Mouse (Mus musculus): ENCODE measurements at regions not wholly inside any gene's neighbourhood (a gene's known extent, or its start where the extent isn't known, plus 50 kb on each side); places are given as distances from the start of the nearest gene placed in this dataset.
A peak's percentile ranks its signal among the peaks of the same experiment; 100 is the strongest.

DNA sequence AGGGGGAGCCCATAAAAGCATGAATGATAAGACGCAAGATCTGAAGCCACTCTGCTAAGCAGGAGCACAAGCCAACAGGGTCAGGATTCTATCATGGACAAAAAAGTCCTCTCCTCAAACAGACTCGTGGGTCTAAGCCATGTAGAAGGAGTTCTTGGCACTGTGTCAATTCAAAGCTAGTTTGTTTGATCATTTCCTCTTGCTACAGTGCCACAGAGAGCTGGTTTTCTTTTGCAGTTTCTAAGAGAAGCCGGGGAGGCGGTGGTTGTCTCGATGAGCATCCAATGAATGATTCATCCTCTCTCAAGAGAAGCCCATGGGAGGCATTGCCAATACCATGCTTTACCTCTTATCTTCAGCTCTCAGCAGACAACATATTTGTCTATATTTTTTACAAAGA lies 284.6 kb upstream of the Noct start:
- peak; percentile 41 to 55 for DNase-seq (ENCODE audit: low spot score in 2 of 2)

DNA sequence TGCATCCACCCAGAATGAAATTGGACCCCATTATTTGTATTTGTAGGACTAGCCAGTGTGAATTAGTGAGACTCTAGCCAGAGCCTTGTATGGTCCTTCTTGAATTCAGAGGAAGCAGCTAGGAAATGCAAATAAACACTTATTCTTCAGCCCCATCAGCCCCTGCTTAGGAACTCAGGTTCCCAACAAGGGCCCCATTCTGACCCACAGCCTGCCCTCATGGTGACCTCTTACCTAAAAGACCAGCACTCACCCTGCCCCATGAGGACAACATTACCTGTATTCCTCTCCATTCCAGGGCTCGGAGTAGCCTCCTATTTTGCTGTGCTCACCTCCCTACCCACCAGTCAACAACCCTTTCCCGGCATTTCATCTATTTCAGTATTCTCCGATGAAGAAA lies 283.6 kb upstream of the Noct start:
- DNase-seq (ENCODE audit: low spot score in 2 of 2): no peak

DNA sequence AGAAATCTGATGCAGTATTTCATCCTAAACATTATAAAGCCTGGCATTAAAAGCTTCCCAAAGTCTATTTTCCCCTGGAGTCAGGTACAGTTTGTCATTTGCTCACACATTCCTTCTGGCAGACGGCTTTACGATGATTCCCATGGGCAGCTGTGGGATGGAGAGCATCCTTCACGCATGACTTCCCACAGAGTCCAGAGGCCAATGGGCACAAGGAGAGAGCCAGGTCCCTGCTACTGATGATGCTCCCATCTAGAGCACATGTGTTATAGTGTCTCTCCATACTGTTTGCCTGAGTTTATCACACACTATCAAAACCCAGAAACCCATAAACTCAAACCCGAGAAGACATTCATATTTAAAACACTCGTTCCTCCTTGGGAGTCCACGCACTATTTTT lies 270.8 kb upstream of the Noct start:
- DNase-seq (ENCODE audit: low spot score in 2 of 2): no peak

DNA sequence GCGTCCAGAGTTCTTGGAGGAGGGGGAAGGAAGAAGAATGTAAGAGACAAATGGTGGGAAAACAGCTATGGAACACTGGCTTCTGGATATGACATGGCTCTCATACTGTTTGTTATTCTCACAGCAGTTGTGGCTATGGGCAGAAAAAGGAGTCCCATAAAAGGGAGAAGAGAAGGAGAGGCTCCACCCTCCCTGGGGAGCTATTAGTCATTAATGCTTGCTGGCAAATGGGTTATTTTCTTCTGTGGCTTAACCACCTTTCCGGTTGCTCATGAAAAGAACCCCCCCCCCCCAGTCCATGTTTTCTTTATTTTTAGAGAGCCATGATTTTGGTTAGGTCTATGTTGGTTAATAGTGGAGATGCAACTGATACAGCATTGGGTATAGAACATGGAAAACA lies 253.9 kb upstream of the Noct start:
- DNase-seq (ENCODE audit: low spot score in 2 of 2): no peak

DNA sequence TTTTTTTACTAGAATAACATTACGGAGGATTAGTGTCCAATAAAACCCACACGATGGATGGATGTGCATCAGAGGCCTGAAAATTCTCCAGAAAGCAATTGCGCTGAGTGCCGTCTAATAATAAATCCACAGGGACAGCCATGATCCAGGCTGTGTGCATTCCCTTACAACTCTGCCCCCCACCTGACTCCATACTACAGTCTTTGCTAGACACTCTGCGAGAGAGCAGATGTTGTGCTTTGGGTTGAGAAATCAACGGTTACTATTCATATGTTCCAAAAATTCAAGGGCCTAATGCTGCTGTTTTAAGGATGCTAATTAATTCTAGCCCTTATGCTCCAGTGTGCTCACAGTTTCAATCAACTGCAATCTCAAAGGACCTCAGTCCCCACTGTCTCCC lies 251.2 kb upstream of the Noct start:
- no peak for DNase-seq (ENCODE audit: low spot score in 2 of 2)

DNA sequence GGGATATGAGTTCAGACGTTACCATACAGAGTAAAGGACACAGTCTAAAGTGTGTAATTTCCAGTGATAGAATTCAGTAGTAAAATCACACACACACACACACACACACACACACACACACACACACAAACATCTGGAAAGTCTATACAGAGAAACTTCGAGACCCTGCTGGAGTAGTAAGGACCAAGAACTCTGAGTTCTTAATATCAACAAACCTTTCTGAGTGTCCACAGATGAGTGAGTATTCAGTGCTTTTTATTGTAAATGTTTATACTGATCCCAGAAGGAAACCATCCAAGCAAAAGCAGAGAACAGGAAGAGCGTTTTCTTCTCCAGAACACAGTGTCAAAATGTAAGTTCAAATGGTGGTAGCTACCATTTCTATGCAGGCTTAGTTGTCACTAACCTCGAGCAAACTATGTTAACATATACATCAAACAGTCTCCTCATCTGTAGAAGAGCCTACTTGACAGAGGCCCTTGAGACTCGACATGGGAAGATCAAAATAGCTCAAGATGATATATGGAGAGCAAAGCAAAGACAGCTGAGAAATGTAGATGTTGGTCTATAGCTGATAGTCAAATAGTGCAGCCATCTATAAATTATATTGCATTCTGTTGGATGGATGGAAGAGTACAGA lies 248.0 kb upstream of the Noct start:
- no peak for DNase-seq (ENCODE audit: low spot score in 2 of 2)

DNA sequence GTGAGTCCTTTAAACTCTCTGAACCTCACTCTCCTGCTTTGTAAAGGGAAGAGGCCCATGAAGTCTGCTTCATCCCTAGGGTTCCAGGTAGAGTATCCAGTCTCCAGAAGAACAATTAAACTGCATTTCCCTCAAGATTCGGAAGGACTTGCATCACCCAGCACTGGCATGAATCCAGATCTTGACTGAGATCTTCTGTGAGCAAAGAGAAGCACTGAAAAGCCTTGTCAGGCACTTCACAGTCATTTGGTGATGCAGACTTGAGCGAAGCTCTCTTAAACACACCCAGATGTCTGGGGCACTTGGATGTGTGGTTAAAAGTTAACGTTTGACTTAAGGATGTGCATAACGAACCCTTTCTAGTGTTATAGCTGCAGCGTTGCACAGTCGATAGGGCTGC lies 247.4 kb upstream of the Noct start:
- DNase-seq (ENCODE audit: low spot score in 2 of 2): no peak

DNA sequence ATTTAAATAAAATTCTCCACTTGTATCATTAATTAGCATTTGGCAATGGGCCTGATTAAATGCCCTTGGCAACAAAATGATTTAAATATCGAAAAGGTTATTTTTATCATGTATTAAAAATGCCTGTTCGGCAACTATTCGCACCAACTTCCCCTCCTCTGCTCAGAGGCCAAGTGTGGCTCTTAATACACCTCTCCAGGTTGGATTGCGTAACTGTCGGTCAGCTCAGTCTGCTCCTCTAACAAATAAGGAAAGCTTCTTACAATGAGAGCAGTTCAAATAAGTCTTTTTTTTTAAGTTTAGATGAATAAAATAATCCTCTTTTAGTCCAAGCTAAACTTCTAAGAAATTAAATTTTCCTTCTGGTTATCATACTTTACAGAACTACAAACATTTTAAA lies 245.6 kb upstream of the Noct start:
- DNase-seq (ENCODE audit: low spot score in 2 of 2): no peak

DNA sequence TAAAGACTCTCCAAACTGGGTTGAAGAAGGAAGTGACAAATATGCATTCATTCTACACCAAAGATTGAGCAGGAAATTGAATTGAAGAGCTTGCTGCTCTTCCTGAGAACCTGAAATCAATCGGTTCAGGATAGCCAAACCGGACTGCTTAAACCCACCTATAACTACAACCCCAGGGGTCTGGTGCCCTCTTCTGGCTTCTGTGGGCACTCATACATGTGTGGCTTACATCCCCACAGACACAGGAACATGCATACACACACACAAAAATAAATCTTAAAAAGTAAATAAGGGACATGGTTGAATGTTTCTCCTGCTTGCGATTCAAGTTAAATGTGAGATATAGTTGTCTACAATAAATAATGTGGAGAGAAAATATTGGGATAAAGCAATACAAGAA lies 244.7 kb upstream of the Noct start:
- DNase-seq (ENCODE audit: low spot score in 2 of 2): no peak

DNA sequence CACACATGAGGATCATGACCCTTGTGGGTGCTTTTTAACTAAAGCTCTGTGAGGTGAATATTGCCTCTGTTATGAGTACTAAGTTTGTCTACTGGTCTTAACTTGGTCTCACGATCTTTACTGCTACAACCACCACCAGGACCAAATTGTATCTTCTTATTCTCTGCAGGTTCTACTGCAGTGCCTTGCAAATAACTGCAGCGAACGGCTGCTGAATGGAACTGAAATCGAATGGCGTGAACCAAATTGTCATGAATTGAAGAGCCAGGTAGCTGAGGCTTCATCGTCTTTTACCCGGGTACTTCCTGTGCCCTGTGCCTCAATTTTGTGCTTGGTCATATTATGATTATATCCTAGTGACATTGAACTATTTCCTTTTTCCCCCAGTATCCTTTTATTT lies 242.5 kb upstream of the Noct start:
- DNase-seq (ENCODE audit: low spot score in 2 of 2): no peak

DNA sequence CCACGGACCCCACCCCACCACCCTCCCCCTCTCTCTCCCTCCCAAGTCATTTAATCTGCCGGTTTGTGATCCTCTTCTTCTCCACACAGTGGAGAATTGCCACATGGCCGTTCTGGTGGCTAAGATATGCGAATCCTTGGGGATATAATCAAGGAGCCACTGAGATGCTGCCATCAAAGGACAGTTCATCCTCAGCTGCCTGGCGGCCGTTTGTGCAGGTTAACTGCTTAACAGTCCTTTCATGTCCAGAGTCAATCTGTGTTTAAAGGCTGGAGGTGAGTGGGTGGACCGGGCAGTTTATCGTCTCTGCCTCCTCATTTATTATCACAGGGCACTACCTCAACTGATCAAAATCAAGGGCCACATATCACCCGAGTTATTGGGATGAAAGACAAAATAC lies 241.6 kb upstream of the Noct start:
- no peak for DNase-seq (ENCODE audit: low spot score in 2 of 2)

DNA sequence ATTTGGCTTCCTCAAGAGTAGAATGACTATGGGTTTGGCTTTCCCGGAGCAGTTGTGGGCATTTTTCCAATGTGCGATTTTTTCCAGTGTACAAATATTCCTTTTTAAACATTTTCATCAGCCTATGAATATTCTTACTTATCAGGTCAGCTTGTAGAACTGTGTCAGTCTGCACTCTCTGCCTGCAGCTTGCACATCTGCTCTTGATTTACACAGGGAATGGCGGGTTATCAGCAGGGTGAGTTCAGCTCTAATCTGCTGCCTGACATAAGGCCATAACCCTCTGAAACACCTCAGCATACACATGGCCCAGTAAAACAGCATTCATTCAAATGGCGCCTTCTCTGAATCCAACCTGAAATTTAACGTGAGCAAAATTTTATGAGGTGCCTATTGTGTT lies 241.1 kb upstream of the Noct start:
- DNase-seq (ENCODE audit: low spot score in 2 of 2): no peak

DNA sequence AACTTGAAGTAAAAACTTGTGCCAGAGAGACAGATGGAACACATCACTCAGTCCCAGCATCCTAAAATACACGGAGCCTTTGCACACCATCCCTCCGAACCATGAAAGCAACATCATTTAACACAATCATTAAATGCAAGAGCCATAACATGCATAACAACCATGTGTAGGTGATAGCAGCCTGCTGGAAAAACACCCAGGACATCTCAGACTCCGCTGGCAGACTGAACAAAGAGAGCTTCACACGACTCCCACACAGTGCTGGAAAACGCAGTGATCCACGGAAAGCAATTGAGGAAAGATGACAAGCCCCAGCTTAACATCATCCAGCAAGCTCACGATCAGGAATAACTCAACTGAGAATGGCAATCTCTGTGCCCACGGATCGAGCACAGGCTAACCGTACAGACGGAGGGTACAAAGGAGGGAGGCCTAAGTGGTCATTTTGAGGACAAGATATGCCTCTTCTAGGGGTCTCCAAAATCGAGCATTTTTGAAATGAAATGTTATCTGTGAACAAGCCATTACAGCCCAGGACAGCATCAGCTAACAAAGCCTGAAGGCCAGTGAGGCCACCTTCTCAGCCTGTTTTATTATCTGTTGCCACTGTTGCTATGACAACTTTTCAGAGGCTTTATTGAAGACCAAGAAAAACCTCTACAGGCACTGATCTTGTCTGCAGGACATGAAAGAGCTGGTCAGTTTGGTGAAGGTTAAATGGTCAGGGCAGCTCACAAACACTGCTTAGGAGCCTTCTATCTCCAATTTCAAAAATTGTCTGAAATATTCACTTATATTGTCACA lies 240.1 kb upstream of the Noct start:
- peak; percentile 63 to 82 for DNase-seq (ENCODE audit: low spot score in 2 of 2)

DNA sequence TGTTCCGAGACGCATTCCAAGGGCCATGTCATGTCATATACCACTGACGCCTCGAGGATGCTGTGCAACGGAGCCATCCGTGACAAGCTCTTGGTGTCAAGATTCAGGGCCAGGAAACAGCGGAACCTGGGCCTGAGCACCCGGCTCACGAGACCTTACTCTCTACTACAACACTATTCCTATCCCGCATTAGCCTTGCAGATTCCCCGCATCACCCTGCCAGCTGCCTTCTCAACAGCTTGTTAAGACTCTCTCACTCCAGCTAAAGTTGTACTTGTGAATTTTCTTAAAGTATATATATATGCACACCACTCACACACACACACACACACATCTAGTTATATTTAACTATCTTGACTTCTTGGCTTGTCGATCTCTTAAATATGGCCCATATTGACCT lies 236.4 kb upstream of the Noct start:
- DNase-seq (ENCODE audit: low spot score in 2 of 2): peak; percentile 47 to 63

DNA sequence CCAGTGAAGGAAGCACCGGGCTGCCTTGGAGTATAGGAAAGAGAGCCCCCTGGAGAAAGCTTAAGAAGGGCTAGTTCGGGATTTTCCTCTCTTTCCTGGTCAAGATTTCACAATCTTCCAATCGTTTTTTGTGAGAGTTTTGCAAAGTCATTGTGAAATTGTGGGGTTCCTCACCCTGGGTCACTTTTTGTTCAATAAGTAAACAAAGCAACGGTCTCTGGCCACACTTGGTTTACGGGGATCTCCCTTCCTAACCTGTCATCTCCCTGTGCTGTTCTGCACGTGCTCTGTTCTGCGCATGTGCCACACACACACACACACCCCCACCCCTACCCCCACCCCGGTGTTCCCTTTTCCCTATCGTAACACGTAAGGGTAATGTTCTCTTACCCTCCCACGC lies 233.4 kb upstream of the Noct start:
- DNase-seq (ENCODE audit: low spot score in 2 of 2): no peak

DNA sequence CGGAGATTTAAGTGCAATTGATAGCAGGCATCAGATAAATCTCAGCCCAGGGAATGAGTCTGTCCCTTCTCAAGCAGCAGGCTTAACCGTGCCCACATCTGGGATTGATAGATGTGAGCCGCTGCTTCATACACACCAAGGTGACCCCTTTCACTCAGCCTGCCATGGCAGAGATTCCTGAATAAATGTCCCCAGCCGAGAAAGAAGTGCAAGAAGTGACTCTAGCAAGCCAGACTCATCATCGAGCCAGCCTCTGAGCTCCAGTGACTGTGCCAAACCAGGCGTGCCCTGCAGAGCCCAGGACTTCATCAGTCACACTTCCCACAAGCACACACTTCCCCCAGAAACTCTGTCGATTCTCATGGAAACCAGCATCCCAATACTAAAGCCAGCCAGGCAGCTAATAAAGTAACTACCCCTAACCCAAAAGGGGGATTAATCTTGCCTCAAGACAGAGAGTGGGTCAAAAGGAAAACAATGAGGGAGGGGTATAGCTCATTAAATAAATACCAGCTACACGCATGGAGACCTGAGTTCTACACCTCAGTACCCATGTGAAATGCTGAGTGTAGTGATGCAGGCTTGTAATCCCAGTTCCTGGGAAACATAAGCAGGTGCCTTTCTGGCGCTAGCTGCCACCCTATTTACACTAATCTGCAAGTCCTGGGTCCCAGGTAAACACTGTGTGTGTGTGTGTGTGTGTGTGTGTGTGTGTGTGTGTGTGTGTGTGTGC lies 231.5 kb upstream of the Noct start:
- DNase-seq (ENCODE audit: low spot score in 2 of 2): peak in 1 of 2 experiments; percentile 20

DNA sequence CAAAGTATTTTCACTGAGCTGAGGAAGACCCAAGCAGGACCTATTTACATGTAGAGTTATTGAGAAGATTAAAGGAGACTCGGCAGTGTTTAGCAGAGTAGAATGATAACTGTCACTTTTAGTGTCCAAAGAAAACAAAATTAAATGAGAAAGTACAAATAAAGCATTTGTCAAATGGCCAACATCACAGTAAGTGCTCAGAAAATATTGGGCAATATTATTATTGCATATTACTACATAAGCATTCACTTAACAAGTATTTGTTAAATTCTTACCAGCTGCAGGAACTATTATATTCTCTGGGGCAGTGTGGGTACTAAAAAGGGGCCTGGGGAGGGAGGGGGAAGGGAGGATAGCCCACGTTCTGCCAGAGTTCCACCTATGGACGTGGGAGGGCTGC lies 224.5 kb upstream of the Noct start:
- DNase-seq (ENCODE audit: low spot score in 2 of 2): no peak

DNA sequence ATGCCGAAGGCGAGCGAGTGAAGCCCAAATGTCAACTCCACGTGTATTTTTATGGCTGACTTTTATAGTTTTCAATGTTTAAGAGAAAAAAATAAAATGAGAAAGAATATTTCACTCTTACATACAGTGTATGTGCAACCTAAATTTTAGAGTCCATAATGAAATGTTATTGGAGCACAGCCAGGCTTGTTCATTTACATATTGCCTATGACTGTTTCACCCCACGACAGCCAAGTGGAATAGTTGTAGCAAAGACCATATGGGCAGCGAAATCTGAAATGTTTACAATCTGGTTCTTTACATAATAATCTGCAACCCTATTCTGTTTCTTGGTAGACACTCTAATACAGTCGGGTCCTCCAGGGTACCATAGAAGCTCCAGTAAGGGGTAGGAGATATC lies 223.3 kb upstream of the Noct start:
- DNase-seq (ENCODE audit: low spot score in 2 of 2): no peak

DNA sequence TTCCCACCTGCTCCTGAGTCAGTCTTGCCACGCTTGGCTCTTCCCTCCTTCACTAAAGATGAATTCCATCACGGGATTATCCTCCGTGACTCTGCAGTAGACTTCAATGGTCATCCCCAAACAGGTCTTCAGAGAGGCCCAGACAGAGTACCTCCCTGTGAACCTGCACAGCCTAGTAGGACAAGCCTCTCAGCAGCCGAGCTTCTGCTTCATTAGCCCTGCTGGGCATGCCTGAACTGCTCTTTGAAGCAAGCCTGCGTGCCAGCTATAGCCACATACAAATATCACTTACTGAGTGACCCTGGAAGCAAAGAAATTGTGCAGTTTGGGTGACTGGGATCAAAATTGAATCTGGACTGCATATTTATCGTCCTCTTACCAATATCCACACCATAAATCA lies 221.6 kb upstream of the Noct start:
- no peak for DNase-seq (ENCODE audit: low spot score in 2 of 2)

DNA sequence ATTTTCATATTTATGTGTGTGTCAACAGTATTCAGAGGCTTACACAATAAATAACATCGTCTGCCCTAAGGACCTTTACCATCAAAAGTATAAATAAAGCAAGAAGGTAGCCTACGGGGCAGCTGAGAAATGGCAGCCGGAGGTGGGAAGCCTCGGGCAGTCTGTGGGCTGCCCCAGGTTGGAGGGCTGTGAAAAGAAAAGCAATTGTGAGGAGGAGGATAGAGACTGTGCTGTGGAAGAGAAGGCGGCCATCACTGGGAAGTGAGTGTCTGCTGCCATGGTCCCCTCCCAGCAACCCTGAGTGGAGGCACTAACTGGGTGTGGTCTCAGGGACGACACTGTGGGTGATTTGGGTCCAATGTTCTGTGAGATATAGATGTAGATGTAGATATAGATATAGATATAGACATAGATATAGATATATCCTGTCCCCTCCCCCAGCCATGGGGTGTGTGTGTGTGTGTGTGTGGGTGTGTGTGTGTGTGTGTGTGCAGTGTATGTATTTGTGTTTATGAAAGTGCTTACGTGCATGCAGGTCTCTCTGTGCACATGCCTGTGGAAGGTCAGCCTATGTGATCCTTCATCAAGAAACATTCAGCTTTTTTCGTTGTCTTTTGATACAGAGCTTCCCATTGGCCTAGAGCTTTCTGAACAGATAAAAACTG lies 220.6 kb upstream of the Noct start:
- no peak for DNase-seq (ENCODE audit: low spot score in 2 of 2)

DNA sequence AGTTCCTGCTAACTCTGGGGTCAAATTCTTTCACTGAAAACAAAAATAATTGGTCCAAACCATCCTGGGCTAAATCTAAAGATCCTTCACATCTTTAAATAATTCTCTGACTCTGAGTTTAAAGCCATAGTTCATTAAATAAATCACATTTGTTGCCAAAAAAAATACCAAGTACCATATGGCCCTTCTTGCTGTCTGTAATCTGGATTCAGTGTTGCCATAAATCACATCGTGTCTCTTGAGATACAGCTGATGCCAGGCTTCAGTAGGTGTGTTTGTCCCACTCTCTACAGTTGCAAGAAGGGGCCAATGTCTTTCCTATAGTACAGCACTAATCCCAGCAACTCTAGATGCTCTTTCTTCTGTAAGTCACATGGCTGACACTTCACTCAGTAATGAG lies 220.0 kb upstream of the Noct start:
- no peak for DNase-seq (ENCODE audit: low spot score in 2 of 2)

DNA sequence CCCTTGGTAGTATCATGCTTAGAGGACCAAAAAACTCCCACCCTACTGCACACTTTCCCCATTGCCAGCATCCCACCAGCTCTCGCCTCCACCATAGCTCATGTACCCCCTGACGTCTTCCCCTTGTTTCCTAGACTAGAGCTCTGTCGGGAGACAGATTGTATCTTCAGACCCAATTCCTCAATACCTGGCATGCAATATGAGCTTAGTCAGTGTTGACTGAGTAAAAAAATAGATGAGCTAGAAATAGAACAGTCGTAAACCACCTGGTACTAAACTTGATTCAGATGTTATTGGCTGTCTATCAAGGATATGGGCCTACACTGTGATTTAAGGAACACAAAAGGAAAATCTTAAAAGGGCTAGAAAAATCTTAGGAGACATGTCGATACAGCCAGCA lies 215.1 kb upstream of the Noct start:
- DNase-seq (ENCODE audit: low spot score in 2 of 2): no peak
